Mouse (Mus musculus) CD4-positive naive resting alpha-beta T cell, adult 76 days (primary cell): ENCODE data around the gene Allc. TPM values are rescaled to one million over a fixed set of nuclear protein-coding genes. Genes with fewer than 3 reads are reported as not detected.

ENCODE experiments used
- total RNA-seq: library from RNA; stranded (reverse); gene quantifications from one replicate; pipeline ENCODE4 v1.2.4, GENCODE M21; 2023

Allc gene
- total RNA-seq = not detected

DNA sequence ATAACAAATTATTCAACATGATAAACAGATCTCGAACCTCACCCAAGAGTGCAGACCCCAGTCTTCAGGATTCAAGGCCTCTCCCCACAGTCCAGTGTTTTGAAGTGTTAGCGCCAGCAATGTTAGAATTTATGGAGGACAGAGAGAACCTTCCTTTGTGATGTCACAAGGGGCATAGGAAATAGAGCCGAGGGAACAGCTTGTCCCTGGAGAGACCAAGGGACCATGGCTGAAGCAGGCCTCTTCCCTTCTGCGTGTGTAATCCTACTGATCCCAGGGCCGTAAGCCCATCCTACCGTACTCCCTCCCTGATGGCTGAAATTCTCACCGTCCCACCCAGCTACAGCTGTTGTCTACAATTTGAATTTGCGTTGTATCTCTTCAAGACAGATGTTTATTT lies at the start of gene Allc:
Allc (minus strand) TSS at position 101 of the 400 bp plus-strand sequence.

DNA sequence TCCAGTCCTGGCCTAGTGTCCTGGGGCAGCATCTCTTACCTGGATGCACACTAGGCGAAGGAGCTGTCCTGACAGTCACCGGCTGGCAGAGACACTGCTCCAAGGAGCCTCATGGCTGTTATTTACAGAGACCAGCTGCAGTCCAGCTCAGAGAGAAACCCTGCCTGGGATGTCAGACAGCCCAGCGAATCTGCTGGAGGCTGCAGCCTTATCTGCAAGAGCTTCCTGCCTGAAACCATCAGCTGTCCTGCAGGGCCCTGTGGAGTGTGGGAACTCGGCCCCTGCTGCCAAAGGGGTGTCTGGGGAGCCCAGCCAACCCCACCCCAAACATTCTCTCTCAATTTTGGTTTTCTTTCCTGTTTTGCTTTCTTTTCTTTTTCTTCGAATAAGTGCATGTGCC lies 40.9 kb upstream of the Allc start, which contains the start of gene Colec11:
Colec11 (minus strand) TSS at position 183 of the 400 bp plus-strand sequence.

DNA sequence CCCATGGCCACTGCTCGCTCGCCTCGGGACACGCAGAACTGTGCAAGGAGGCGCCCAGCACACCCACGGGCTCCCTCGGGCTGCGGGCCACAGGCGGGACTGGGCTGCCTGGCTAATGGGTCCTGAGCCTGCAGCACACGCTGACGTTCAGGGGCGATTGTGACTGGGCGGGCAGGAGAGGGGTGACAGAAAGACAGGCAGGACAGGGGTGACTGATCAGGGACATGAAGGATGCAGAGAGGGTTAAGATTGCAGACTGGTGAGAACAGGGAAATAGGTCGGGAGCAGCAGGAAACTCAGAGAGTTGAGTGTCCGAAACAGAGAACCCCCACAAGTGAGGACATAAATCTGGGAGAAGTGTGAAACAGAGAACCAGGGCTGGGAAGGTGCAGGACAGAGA lies 30.0 kb downstream of the Allc start, which contains the start of gene Dcdc2c:
Dcdc2c (minus strand) TSS at position 101 of the 400 bp plus-strand sequence.

Other genes with a start within 250 kb of the Allc start
- 0.67 TPM for gene Dcdc2c, start 30.1 kb downstream of the Allc start, total RNA-seq
- gene Colec11, start 40.9 kb upstream of the Allc start, total RNA-seq = not detected
- 1,308 TPM for gene Rps7, start 53.4 kb upstream of the Allc start, total RNA-seq
- 22.0 TPM for gene Rnaseh1, start 67.1 kb upstream of the Allc start, total RNA-seq
- 59.5 TPM for gene Adi1, start 92.7 kb upstream of the Allc start, total RNA-seq
- 67.2 TPM for gene Trappc12, start 167.9 kb upstream of the Allc start, total RNA-seq
- gene Eipr1, start 169.3 kb upstream of the Allc start, total RNA-seq = 46.1 TPM